Mouse (Mus musculus) left cerebral cortex, adult 18-20 months (tissue): Measurements from ENCODE around the gene Stum. TPM values are rescaled to one million over a fixed set of nuclear protein-coding genes. Genes with fewer than 3 reads are reported as not detected.
"Not testable (repeated sequence)": the region's sequence is repeated elsewhere in the genome, so short reads cannot be mapped to it uniquely, and the experiment has no call there.

Experiments used
- DNase-seq, 2 experiments: peaks; one replicate each; pipeline ENCODE4 v3.0.0; 2021 to 2022; ENCODE audit warnings: low spot score in 2 of 2, mixed read lengths in 1 of 2
- long read RNA-seq, 2 experiments: library from polyadenylated mRNA; stranded (forward); transcript quantifications; one replicate each; pipeline ENCODE4 v2.0.0; 2021
- total RNA-seq, 2 experiments: library from RNA; stranded (reverse); gene quantifications; 2 replicates each; pipeline ENCODE4 v1.2.3; 2021

Stum gene
- total RNA-seq: 100 to 1,000 TPM; 171 to 180 TPM
- long read RNA-seq, experiment 1, transcript Stum-205 (3 exons, 1,063 nt): major isoform, 16 of 25 reads
- long read RNA-seq, experiment 1, partial matches to known transcripts: 0 of 25 reads
- long read RNA-seq, experiment 1, other reads (novel, unspliced or antisense): 9 of 25 reads
- long read RNA-seq, experiment 2, transcript Stum-205 (3 exons, 1,063 nt): major isoform, 8 of 16 reads
- long read RNA-seq, experiment 2, partial matches to known transcripts: 0 of 16 reads
- long read RNA-seq, experiment 2, other reads (novel, unspliced or antisense): 8 of 16 reads

DNA sequence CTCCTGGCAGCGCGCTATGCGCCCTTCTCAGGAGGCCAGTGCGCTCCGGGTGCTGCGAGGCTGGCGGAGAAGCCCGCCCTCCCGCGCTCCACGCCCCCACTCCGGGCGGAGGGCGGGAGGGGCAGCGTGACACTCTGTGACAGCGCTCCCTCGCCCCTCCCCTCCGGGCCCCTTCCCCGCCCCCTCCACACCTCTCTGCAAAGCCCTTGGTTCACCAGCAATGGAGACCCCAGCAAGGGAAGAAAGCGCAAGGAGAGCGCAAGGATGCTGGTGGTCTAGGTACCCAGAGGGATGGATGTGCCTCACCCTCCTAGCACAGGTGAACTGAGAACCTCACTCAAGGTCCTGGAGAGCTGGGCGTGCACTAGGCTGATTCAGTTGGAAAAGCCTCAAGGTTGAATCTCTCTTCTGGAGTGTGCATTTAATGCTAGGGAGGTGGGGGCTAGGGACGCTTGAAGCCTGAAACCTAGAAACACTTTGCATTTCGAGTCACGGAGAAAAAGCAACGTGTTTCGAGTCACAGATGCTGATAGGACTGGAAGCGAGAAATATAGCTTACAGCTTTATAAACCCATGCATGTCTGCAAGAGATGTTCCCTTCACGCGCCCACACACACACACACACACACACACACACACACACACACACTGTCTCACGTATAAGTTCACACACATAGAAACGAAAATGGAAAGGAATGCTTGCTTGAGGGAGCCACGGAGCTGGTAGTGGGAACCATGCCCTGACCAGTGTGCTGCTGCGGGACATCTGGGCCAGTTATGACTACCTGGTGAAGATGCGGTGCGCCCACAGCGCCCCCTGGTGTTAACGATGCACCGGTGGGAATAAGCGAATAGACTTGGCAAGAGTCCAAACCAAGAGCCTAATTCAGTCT, at the start of gene Stum:
Gene Stum, minus strand, starts transcription at position 106 of the 893 bp plus-strand sequence.
- DNase-seq: peak in 1 of 2 experiments; percentile 72

DNA sequence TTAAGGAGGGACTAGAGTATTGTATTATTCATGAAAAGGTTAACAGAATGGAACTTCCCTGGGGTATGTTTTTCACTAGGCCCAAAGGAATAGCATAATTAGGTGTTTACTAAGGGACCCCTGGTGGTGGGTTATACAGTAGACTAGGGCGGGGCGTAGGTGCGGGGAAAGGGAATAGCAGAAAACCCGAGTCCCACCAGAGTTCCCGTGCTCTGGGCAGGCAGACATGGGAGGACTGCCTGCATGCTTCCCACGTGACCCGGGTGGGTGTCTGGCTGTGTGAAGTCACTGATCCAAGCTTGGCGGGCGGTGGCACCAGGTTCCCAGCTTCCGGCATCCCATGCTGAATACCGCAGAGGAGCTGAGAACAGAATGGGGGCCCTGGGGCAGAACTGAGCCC, 49.4 kb upstream of the Stum start:
- DNase-seq: no peak

DNA sequence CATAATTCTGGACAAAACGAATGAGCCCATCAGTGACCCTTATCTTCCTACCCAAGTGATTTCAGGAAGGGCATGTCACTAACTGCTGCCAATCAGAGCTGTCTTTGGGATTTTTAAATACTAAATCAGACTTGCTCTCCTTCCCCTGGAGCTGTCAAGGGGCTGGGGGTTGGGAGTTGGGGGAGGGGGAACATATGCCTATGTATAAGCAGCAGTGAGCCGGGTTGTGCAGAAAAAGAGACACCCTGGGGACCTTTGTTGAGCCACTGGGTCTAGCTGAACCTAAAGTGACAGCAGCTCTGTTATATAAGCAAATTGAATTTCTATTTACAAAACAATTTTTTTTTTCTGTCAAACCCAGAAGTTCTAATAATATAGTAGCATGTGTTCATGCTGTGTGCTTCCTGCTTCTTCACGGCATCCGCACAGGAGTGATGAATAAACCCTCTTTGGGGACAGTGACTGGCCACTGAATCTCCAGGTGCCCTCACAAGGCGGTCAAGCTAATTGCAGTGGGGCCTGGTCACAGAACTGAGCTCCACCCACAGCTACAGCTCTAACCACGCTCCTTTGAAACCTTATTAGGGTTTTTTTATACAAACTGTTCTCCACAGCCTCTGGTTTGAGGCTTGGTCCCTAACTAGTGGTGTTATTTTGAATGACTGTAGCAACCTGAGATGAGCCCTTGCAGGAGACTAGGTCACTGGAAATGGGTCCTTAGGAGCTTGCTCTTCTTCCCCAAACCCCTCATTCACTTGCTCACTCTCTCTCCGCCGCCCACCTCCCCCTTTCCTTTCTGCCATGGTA, 47.4 kb upstream of the Stum start:
- DNase-seq: no peak

DNA sequence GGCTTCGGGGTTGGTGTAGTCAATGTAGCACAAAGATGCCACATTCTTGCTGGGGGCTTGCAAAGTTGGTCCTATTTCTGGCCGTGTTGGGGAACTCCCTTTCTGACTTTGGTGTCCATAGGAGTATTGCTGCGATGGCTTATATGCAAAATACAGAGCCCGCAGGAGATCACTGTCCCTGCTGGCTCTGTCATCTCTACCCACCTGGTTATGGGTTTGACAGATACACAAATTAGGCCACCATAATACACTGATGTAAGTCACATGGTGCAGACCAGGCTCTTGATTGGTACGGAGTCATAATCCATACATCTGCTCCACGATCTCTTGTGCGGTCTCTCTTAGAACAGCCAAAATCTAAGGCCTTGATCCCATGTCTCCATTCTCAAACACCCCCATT, 46.5 kb upstream of the Stum start:
- no peak for DNase-seq

DNA sequence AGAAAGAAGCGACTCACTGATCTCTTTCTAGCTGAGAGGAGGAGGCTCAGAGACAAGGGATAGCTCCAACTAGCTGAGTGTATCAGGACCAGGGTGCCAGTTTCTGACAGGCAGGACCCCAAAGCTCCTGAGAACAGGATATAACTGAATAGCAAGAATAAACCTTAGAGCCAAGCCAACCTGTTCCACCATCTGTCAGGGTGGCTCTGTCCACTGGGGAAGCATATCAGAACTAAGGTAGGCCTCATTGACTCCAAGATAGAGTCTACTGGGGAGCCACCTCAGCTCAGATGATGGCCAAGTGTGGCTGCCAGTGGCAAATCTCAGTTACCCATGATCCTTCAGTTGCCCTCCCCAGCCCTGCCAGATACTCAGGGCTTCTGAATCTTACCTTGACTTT, 42.0 kb upstream of the Stum start:
- no peak for DNase-seq

DNA sequence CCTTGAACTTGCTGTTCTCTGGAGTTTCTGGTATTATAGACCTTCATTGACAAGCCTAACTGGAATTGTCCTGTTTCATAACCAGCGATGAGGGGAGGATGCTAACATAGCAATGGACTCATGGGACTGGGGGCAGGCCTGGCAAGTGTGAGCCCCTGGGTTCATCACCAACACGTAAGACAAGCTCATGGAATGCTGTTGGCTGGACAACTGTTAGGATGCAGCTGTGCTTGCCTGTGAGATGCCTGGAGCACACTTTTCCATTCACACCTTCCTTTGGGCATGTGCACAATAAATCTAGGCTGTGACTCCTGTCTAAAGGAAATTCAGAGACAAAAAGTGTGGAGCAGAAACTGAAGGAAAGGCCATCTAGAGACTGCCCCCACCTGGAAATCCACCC, 40.0 kb upstream of the Stum start:
- no peak for DNase-seq

DNA sequence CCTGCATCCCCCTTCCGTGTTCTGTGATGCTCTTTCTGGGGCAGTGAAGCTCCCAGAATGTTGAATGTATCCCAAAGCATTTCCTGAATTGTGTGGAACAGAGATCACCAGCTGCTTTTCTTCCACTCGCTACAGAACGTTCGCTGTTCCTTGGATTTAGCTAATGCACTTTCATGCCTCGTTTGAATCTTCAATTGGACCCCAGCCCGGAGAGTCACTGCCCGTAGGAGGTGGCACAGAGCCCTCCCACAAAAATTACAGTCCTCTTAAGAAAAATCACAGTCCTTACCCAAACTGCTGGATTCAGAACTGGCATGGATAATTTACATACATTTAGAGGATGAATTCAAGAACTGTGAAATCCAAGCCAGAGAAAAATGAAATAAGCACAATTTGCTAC, 36.9 kb upstream of the Stum start:
- DNase-seq: peak; percentile 80 to 89

DNA sequence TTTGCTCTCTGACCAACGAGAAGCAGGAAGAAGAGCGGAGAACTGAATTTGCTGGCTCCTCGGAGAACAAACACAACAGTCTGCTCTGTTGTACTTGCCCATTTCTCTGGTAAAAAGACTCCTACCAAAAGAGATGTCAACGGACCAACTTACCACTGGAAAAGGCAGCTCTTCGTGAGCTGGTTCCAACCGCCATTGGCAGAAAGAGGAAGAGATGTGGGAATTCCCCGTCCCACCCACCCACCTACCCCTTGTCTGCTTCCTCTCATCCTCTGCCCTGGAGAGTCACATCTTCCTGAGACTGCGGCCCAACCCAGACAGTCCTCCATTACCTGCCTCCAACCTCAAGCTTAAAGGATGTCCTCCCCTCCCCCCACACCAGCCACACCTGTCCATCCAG, 36.2 kb upstream of the Stum start:
- DNase-seq: no peak

DNA sequence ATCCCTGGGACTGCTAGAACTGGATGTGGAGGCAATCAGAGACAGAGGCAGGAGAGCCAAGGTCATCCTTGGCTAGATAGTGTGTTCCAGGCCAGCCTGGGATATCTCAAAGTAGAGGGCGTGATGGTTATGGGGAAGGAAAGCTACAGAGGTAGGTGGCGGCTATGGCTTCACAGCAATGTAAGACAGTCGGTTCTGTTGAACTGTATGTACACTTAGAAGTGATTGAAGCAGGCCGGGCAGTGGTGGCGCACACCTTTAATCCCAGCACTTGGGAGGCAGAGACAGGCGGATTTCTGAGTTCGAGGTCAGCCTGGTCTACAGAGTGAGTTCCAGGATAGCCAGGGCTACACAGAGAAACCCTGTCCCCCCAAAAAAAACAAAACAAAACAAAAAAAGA, 35.6 kb upstream of the Stum start:
- not testable (repeated sequence) for DNase-seq

DNA sequence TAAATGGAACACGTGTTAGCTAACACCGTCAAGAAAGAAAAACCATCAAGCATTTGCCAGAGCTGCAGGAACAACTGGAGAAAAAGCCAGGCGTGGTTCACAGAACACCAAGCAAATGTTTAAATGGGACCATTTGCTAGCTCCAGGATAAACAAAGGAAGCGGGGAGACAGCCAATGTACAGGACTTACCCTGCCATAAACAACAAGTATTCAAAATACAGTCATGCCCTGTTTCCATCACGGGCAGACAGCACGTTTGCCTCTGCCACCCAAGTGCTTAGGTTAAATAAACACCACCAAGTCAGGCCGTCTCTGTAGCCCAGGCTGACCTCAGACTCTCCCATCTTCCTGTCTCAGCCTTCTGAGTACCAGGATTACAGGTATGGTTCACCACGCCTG, 35.1 kb upstream of the Stum start:
- DNase-seq: no peak

DNA sequence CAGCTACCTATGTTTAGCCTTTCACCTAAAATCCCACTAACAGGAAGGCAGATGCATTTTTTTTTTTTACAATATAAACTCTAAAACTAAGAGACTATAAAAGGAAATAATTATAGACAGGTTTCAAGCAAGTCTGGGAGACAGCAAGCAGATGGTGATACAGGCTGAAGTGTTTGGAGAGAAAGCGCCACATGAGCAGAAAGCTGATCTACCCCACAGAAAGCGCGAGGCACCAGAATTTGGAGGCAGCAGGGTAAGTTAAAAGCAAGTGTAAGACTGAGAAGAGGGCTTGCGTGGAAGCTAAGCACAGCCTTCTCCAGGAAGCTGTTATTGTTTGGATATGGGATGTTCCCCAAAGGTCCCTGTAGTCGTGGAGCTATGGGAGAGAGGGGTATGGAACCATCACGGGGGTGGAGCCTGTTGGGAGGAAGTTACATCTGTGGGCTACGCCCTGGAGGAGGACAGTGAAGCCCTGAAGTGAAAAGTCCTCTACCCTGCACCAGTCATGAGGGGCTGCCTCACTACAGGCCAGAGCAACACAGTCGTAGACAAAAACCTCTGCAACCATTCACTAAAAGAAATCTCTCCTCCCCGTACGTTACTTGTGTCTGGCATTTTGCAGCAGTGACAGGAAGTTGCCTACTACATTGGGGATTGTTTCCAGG, 34.2 kb upstream of the Stum start:
- DNase-seq: peak in 1 of 2 experiments; percentile 22

DNA sequence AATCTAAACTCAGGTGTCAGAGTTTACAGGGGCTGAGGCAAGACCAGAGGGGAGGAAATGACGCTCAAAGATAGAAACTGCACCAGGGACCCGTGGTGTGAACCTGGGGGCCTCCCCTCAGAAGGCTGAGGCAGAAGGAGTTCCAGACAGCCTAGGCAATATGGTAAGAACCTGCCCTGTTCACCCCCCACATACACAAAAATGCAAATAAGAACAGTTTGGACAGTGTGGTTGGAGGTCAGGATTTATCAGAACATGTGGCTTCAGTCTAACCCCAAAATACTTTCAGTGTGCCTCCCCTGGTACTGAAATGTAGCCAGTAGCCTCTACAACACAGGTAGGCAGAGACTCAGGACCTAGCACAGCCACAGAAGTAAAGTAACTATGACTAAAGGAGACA, 30.8 kb upstream of the Stum start:
- DNase-seq: no peak

DNA sequence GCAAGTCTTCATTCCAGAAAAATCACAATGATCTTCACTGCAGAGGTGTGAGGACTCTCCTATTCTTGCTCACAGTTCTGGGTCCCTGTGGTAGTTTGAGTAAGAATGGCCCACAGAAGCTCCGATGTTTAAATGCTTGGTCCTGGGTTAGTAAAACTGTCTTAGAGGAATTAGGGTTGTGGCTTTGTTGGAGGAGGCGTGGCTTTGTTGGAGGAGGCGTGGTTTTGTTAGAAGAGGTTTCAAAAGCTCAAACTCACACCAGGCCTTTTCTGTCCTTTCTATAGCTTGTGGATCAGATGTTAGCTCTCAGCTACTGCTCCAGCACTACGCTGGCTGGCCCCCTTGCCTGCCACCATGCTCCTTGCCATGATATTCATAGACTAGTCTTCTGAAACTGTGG, 27.6 kb upstream of the Stum start:
- no peak for DNase-seq

DNA sequence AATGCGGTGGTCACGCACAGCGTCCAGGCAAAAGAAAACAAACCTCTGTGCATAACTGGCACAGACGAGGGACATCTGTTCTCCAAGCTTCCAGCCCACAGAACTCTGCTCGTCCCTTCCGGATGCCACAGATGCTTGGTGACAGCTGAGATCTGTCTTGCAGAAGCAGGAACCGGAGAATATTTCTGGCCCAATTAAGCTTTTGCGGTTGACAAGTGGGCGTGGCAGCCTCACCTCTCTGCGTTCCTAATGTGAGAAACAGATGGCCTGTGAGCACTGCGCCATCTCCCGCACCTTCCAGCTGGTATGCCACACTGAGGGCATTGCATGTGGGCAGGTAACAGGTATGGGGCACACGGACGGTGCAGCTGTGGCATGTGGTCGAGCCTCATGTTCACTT, 27.1 kb upstream of the Stum start:
- DNase-seq: peak; percentile 68 to 76

DNA sequence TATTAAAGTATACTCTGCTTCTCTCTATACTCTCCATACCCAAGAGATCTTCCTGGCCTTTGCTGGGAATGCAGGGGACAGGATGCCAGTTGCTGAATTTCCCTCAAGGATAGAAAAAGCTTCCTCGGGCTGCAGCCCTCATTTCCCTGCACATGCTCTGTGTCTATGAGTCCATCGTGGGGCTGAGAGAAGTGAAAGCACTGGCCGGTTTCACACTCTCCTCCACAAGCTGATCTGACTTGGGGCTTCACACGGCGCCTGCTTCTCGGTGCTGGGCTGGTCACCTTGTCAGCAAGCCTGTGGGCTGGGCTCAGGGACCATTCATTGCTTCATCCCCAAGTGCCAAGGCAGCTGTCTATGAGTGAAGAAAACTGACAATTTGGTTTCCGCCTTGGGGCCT, 25.4 kb upstream of the Stum start:
- no peak for DNase-seq

DNA sequence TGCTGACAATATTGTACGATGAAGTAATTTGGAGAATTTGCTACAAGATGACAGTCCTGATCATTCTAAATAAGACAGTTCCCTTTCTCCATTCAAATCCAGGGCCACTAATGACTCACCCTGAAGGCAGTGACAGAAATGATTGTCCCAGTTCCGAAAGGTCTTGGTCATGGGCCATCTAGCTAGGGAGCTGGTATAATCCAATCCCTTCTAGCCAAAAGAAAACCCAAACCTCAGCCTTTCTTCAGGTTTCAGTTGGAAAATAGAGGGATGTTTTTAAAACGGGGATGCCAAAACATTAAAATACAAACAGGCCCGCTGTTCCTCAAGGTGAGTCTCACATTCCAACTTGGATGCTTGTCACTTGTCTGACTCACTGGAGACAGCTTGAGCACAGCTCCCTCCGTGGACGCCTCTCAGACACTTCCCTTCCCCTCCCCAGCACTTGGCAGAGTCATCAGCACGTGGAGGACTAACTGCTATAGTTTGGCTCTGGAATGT, 24.0 kb upstream of the Stum start:
- peak; percentile 75 to 79 for DNase-seq

DNA sequence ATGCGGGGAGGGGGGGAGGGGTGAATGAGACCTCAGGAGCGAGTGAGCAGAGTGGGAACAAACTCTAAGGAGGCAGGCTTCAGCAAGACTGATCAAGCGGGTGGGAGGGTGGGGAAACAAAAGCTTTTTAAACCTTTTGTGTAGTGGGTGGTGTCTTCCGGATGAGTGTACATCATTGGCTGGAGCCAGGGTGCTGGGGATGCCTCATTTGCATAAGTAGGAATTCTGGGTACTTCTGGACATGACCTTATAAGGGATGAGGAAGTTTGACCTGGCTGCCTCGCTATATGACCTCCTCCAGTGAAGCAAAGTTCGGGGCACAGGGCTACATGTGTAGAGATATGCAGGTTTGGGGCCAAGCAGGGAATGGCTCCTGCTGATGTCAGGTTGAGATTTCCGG, 23.0 kb upstream of the Stum start:
- no peak for DNase-seq

DNA sequence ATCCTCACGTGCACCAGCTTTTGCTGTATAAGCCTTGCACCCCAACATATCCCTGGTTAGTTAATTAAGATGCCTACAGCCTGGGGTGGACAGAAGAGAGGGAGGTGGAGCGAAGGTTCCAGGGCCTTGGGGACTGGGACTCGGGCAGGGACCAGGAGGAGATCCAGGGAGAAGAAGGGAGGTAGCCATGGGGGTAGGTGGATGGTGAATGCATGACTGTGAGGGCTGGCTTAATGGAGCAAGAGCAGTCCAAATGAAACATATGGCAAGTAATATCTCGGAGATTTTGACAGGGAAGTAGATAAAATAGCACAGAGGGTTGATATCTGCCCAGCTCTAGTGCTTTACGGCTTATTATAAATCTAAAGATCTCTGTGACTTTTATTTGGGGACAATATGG, 21.6 kb upstream of the Stum start:
- no peak for DNase-seq

DNA sequence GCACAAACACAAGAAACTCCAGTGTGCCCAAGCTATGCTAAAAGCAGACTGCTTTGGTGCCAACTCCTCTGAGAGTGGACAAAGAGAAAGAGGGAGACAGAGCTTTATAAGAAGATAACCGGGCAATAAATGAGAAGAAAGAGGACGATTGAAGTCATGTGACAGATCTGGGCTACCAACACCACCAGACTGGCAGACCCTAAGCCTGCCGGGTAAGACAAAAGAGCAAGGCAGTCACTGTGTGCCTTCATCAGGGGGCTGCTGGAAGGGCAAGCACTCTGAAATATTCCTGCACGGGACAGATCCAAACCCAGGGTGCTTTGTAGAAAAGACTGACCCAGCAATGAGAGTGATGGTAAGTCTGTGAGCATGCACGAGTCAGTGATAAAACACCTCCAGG, 20.2 kb upstream of the Stum start:
- no peak for DNase-seq

DNA sequence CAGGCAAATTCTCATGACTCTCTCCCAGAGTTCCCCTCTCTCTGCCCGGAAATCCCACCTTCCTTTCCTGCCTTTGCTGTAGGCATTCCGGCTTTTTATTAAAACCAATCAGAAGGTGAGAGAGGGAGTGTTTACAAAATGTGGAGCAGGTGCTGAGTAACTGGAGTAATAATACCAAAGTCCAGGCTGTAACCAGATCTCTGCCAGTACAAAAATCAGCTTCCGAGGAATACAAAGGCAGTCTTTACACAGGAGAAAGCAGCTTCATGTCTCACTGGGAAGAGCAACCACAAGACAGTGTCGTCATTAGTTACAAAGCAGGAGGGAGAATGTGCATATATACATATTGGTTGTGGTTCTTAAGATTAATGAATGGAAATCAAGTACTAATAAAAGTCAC, 19.3 kb upstream of the Stum start:
- no peak for DNase-seq

DNA sequence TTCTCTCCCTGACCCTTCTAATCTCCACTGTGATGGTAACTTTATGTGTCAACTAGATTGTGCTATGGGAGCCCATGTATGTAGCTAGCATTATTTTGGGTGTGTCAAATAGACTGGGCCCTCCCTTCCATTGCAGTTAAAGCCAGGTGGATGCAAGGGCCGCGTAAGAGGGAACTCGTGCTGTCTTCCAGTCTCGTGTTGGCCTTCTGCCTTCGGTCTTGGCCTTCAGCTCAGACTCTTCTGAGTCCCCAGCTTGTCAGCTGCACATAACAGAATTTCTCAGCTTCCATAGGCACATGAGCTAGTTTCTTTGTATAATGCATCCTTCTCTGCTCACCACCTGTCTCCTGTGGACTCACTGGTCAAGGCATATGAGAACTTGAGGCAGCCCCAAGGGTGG, 17.3 kb upstream of the Stum start:
- no peak for DNase-seq
